Mouse (Mus musculus): Measurements from ENCODE around the gene Mdm1. TPM values are rescaled to one million over a fixed set of nuclear protein-coding genes. Genes with fewer than 3 reads are reported as not detected.

The Mdm1 gene
- polyA plus RNA-seq, 1 experiment from 2014 or later = 19.6 TPM

DNA sequence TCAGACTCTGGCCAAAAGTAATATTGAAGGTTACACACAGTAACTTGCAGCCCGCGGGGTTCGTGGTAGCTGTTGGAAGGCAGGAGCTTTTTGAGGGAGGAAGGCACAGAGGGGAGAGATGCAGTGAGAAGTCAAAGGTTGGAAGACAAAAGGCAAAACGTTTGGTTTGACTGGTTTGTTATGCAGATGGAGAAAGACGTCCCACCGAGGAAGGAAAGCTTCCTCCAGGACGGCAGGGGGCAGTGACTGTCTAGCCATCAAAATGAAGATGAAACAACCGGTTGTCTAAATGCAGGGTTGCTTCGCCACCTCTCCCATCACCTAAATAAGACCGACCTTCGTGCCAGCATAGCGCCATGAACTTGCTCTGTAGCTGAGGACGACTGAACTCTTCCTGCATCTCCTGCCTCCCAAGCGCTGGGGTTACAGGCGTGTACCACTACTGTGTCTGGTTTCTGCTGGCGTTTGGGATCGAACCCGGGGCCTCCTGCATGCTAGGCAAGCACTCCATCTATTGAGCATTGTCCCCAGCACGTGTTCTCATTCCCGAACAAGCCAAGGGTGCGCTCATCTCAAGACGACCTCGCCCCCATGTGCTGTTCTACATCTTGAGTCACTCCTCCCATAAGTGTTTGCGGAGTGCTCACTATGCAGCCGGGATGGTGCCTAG is 15.7 kb upstream of the Mdm1 start:
- ATAC-seq = no peak
- no peak overlapping the region for H3K4me3 ChIP-seq
- H3K4me2 ChIP-seq = no peak overlapping the region
- H3K36me3 ChIP-seq = no peaks in the 10 kb centered on the region
- no peak overlapping the region for H3K27ac ChIP-seq
- peaks cover 15% of the 10 kb centered on the region; the same call in 1 of the 2 replicates for H3K27me3 ChIP-seq (replicated peaks)
- 74% methylated on average over 25 of the region's 25 CpGs for WGBS (ENCODE audit: insufficient replicate concordance)
- no peak overlapping the region for H3K9ac ChIP-seq
- H3K4me1 ChIP-seq = no peaks in the 10 kb centered on the region
- H3K9me3 ChIP-seq (replicated peaks) = no peaks in the 10 kb centered on the region

DNA sequence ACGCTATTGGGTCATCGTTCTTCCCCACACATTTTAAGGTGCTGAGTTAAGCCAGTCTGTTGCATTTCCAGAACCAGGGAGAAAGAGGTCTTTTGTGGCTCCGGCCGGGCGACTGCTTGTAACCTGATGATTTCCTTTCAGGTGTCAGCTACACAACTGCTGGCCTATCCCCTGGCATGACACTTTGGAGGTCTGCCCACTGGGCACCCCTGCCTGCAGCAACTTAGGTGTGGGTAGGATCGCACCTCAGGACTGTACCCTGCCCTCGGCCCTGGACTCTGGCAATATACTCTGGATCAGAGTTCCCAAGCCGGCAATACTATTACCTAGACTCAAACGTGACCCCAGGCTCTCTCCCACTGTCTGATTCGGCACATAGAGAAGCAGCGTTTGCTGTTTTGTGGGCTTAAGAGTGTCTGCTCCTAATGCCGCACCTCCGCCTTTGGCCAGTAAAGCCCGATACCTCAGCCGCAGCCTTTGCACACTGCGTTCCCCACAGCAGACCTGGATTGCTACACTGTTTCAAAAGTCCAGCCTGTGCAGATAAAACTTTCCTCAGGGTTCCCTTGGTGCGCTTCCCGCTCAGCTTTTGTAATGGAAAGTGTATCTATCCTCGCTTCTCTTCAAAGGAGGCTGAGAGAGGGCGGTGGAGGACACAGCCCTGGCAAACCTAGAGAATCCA is 12.5 kb upstream of the Mdm1 start:
- 67% methylated on average over 20 of the region's 20 CpGs for WGBS (ENCODE audit: insufficient replicate concordance)
- no peaks in the 10 kb centered on the region for H3K36me3 ChIP-seq
- H3K4me1 ChIP-seq = no peaks in the 10 kb centered on the region

GRCm38 (mm10) chr10:118130016-118130415 is 11.6 kb upstream of the Mdm1 start:
- no peaks in the 10 kb centered on the region for H3K36me3 ChIP-seq
- H3K27ac ChIP-seq = no peak overlapping the region
- H3K9me3 ChIP-seq (replicated peaks) = no peaks in the 10 kb centered on the region
- no peak for ATAC-seq
- H3K4me3 ChIP-seq = no peak overlapping the region
- no peak overlapping the region for H3K4me2 ChIP-seq
- peaks cover 15% of the 10 kb centered on the region; the same call in 1 of the 2 replicates for H3K27me3 ChIP-seq (replicated peaks)
- no peaks in the 10 kb centered on the region for H3K4me1 ChIP-seq
- WGBS (ENCODE audit: insufficient replicate concordance) = 43% methylated on average over 2 of the region's 2 CpGs
- H3K9ac ChIP-seq = no peak overlapping the region

More for the DNA sequence above, 12.5 kb upstream of the Mdm1 start:
- ATAC-seq = no peak
- no peaks in the 10 kb centered on the region for H3K9me3 ChIP-seq (replicated peaks)
- no peak overlapping the region for H3K27ac ChIP-seq
- H3K4me3 ChIP-seq = no peak overlapping the region
- H3K27me3 ChIP-seq (replicated peaks) = peaks cover 15% of the 10 kb centered on the region; the same call in 1 of the 2 replicates
- H3K9ac ChIP-seq = no peak overlapping the region
- no peak overlapping the region for H3K4me2 ChIP-seq

GRCm38 (mm10) chr10:118132993-118133392 is 8.6 kb upstream of the Mdm1 start:
- H3K27ac ChIP-seq = no peak overlapping the region
- H3K9ac ChIP-seq = no peak overlapping the region
- ATAC-seq = no peak
- no peaks in the 10 kb centered on the region for H3K36me3 ChIP-seq
- no peaks in the 10 kb centered on the region for H3K9me3 ChIP-seq (replicated peaks)
- no peak overlapping the region for H3K4me3 ChIP-seq
- H3K27me3 ChIP-seq (replicated peaks) = peaks cover 15% of the 10 kb centered on the region; the same call in 1 of the 2 replicates
- no peaks in the 10 kb centered on the region for H3K4me1 ChIP-seq
- 69% methylated on average over 6 of the region's 6 CpGs for WGBS (ENCODE audit: insufficient replicate concordance)
- H3K4me2 ChIP-seq = no peak overlapping the region

GRCm38 (mm10) chr10:118138508-118138907 is 3.1 kb upstream of the Mdm1 start:
- Histone ChIP-seq H3K27ac (no peak overlapping the region), H3K4me2 (no peak overlapping the region), H3K36me3 (no peaks in the 10 kb centered on the region), H3K9ac (no peak overlapping the region), H3K4me1 (peaks cover 22% of the 10 kb centered on the region), H3K9me3 (replicated peaks) (no peaks in the 10 kb centered on the region), H3K4me3 (no peak overlapping the region), H3K27me3 (replicated peaks) (no peaks in the 10 kb centered on the region)
- no peak for ATAC-seq
- 87% methylated on average over 10 of the region's 11 CpGs for WGBS (ENCODE audit: insufficient replicate concordance)

DNA sequence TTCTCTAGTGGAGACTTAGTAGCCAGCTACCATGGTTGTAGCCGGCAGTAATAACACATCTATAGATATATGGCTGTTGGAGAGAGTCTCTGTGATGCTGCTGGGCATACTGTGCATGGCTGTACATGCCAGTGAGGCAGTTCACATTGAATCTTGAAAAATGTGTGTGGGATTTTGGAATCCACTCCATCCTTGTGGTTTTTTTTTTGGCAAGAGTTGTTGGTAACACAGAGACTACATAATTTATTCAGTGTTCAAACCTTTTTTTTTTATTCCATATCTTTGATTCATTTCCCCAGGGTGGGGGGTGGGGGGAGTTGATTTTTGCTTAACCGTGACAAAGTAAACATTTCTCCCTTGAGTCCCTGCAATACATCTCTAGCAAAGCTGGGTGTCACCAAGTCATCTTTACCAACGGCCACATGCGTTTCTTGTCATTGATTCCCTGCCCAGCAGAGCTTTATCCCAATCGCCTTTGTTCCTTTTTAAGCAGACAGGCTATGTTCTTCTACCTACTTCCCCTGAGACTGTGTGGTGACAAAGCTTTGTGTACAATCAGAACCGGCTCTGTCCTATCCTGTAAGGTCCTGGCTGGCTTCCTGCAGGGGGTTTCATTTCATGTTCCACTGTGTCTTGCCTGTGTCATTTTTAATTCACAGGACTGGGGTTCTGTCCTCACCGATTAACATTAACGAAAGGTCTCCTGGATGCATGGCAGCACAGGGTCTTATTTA is 1.6 kb upstream of the Mdm1 start:
- Histone ChIP-seq H3K27me3 (replicated peaks) (no peaks in the 10 kb centered on the region), H3K9ac (no peak overlapping the region), H3K27ac (no peak overlapping the region), H3K36me3 (no peaks in the 10 kb centered on the region), H3K9me3 (replicated peaks) (no peaks in the 10 kb centered on the region), H3K4me3 (no peak overlapping the region), H3K4me1 (peaks cover 22% of the 10 kb centered on the region), H3K4me2 (no peak overlapping the region)
- ATAC-seq = no peak
- 61% methylated on average over 8 of the region's 8 CpGs for WGBS (ENCODE audit: insufficient replicate concordance)

- Histone ChIP-seq H3K9me3 (replicated peaks) (no peaks in the 10 kb centered on the region), H3K4me2 (peak overlapping the region; percentile 94), H3K9ac (peak overlapping the region; percentile 88), H3K27me3 (replicated peaks) (no peaks in the 10 kb centered on the region), H3K4me3 (peak overlapping the region; percentile 88), H3K27ac (peak overlapping the region; percentile 53), H3K4me1 (peaks cover 22% of the 10 kb centered on the region), H3K36me3 (peaks cover 9% of the 10 kb centered on the region)
- no peak for ATAC-seq
- WGBS (ENCODE audit: insufficient replicate concordance) = 4% methylated on average over 44 of the region's 53 CpGs
Observed at GRCm38 (mm10) chr10:118141884-118142801, 532 bp downstream of the Mdm1 start.

DNA sequence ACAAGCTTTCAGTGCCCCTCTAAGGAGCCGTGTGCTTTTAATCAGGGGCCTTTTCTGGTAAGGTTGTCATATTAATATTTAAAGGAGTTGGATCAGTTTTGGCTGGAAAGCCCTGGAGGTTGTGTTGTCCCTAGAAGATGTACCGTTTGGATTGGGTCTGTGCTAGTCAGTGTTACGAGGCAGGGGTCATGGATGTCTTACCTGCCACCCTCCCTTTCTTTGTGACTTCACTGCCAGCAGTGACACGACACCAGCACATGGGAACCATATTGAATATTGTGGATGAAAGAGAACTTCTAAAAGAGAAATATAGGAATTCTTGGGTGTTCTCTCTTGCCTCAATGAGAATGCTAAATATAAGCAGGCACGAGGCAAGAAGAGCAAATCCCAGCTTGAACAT is 7.8 kb downstream of the Mdm1 start:
- Histone ChIP-seq H3K4me3 (no peak overlapping the region), H3K36me3 (peaks cover 34% of the 10 kb centered on the region), H3K9me3 (replicated peaks) (no peaks in the 10 kb centered on the region), H3K27me3 (replicated peaks) (no peaks in the 10 kb centered on the region), H3K4me2 (no peak overlapping the region), H3K9ac (no peak overlapping the region), H3K4me1 (no peaks in the 10 kb centered on the region), H3K27ac (no peak overlapping the region)
- 76% methylated on average over 5 of the region's 5 CpGs for WGBS (ENCODE audit: insufficient replicate concordance)
- no peak for ATAC-seq

- WGBS (ENCODE audit: insufficient replicate concordance) = 75% methylated on average over 9 of the region's 9 CpGs
- peaks cover 34% of the 10 kb centered on the region for H3K36me3 ChIP-seq
Observed at GRCm38 (mm10) chr10:118150866-118151265, 9.3 kb downstream of the Mdm1 start.

DNA sequence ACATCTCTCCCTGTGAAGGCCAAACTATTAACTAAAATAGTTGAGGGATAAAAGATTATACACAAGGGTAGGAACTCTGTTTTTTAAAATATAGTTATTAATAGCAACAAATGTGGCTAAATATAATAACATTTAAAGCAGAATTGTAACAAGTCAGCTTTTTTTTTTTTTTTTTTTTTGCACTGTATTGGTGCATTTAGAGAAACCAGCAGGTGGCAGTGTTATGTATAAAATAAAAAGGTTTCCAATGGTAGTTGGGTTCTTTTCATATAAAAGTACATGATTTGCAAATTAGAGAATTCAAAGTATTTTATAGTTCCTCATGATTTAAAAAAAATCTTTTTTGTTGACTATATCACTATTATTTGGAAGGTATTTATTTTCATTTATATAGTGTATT is 14.3 kb downstream of the Mdm1 start:
- H3K4me3 ChIP-seq = no peak overlapping the region

More at GRCm38 (mm10) chr10:118150866-118151265, 9.3 kb downstream of the Mdm1 start:
- Histone ChIP-seq H3K27ac (no peak overlapping the region), H3K4me1 (no peaks in the 10 kb centered on the region), H3K4me3 (no peak overlapping the region), H3K9me3 (replicated peaks) (no peaks in the 10 kb centered on the region), H3K4me2 (no peak overlapping the region), H3K9ac (no peak overlapping the region), H3K27me3 (replicated peaks) (no peaks in the 10 kb centered on the region)
- ATAC-seq = no peak

GRCm38 (mm10) chr10:118161131-118161530 is 19.5 kb downstream of the Mdm1 start:
- Histone ChIP-seq H3K4me1 (no peaks in the 10 kb centered on the region), H3K27ac (no peak overlapping the region), H3K4me2 (no peak overlapping the region), H3K9me3 (replicated peaks) (no peaks in the 10 kb centered on the region), H3K9ac (no peak overlapping the region), H3K36me3 (peaks cover 68% of the 10 kb centered on the region), H3K27me3 (replicated peaks) (no peaks in the 10 kb centered on the region), H3K4me3 (no peak overlapping the region)
- WGBS (ENCODE audit: insufficient replicate concordance) = 94% methylated on average over 2 of the region's 2 CpGs
- no peak for ATAC-seq

More for the DNA sequence above, 14.3 kb downstream of the Mdm1 start:
- Histone ChIP-seq H3K4me1 (no peaks in the 10 kb centered on the region), H3K36me3 (peaks cover 47% of the 10 kb centered on the region), H3K27ac (no peak overlapping the region), H3K9ac (no peak overlapping the region), H3K4me2 (no peak overlapping the region), H3K27me3 (replicated peaks) (no peaks in the 10 kb centered on the region), H3K9me3 (replicated peaks) (no peaks in the 10 kb centered on the region)
- ATAC-seq = no peak
